Mouse (Mus musculus): ENCODE data around the gene Madcam1.

The Madcam1 gene

GRCm38 (mm10) chr10:79712029-79712428, 47.7 kb downstream of the Madcam1 start:
- no peak for DNase-seq (ENCODE audit: low spot score)

DNA sequence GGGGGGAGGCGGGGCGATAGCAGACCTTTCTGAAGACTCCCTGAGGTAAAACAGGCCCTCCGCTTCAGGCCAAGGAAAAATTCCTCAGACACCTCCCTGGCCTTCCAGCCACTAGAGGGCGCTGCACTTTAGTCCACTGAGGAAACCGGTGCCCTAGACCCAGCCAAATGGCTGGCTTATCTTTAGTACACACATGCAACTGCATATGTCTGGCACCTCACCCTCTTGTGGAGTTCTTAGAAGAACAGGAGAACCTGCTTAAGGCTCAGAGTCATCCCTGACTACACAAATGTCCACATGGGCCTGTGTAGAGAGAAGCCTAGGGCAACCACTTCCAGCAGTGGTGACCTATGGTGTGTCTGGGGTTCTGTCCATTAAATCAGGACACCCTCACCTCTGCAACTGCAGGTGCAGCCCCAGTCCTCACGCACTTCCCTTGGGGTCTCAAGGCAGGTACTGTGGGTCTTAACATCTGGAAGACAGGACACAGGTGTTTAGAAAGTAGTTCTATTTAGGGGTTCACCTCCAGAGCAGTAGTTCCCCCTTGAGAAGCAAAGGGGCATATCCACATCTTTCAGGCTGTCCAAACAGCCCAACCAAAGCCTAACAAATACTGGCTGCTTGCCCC, 48.3 kb downstream of the Madcam1 start:
- DNase-seq (ENCODE audit: low spot score): peak; percentile 59

DNA sequence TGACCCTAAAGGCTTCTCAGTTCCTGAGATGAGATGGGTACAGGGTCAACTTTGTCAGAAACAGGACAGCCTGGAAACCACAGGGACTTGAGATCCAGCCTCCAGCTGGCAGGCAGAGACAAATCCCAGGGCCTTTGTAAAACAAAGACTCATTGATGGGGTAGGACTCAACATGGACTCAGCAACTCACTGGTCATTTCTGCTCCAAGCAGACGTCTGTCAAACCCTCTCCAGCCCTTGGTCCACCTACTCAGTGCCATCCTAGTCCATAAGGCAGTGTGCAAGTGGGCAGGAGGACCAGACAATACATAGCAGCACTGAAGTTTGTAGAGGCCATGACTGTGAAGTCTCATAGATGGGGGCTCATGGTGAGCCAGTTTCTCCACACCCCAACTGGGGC, 48.8 kb downstream of the Madcam1 start:
- DNase-seq (ENCODE audit: low spot score): no peak

GRCm38 (mm10) chr10:79714996-79715395, 50.6 kb downstream of the Madcam1 start:
- no peak for DNase-seq (ENCODE audit: low spot score)

- DNase-seq (ENCODE audit: low spot score): no peak
Measured at GRCm38 (mm10) chr10:79716254-79716987, 52.1 kb downstream of the Madcam1 start, which contains the start of gene Hcn2. TSS of gene Hcn2 (plus strand) at chr10:79716634.

DNA sequence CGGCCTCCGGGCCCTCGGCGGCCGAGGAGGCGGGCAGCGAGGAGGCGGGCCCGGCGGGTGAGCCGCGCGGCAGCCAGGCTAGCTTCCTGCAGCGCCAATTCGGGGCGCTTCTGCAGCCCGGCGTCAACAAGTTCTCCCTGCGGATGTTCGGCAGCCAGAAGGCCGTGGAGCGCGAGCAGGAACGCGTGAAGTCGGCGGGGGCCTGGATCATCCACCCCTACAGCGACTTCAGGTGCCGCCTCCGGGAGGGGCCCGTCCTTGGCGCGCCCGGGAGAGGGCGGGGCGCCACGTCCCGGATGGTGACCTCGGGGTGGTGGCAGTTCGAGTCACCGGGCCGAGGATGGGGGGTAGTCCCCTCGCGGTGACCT, 52.6 kb downstream of the Madcam1 start:
- no peak for DNase-seq (ENCODE audit: low spot score)

- peak; percentile 63 for DNase-seq (ENCODE audit: low spot score)
Measured at GRCm38 (mm10) chr10:79717640-79718357, 53.4 kb downstream of the Madcam1 start.

Data from testis, postnatal 14 days (tissue).